Mouse (Mus musculus) E14TG2a.4 (cell line): ENCODE measurements around the gene Tpst2.

Source experiments
- H3K27me3 ChIP-seq: 2 replicates; pipeline ENCODE4 v1.6.1; 2014; ENCODE audit warnings: low read length, control low read depth; ENCODE audit not compliant: insufficient read depth
- H3K36me3 ChIP-seq: 2 replicates; pipeline ENCODE4 v1.6.1; 2014; ENCODE audit warnings: low read length, control low read depth; ENCODE audit not compliant: insufficient read depth
- H3K4me1 ChIP-seq: replicated peaks from 2 replicates; pipeline ENCODE4 v1.6.1; 2014; ENCODE audit warnings: low read depth, low read length, control low read depth
- H3K4me3 ChIP-seq: replicated peaks from 2 replicates; pipeline ENCODE4 v1.5.1; 2014; ENCODE audit warnings: mild to moderate bottlenecking, low read length
- H3K9me3 ChIP-seq: 2 replicates; pipeline ENCODE4 v1.6.1; 2014; ENCODE audit warnings: low read length, control low read depth
- CTCF ChIP-seq: conservative IDR thresholded peaks from 2 replicates; pipeline ENCODE4 v1.5.1; 2014; ENCODE audit warnings: low read length
- NANOG ChIP-seq: IDR thresholded peaks from 2 replicates; pipeline ENCODE4 v1.6.1; 2014; ENCODE audit warnings: borderline replicate concordance, low read length, mixed read lengths
- POU5F1 ChIP-seq: IDR thresholded peaks from 2 replicates; pipeline ENCODE4 v1.6.1; 2014; ENCODE audit warnings: low read length, borderline replicate concordance

Gene Tpst2

DNA sequence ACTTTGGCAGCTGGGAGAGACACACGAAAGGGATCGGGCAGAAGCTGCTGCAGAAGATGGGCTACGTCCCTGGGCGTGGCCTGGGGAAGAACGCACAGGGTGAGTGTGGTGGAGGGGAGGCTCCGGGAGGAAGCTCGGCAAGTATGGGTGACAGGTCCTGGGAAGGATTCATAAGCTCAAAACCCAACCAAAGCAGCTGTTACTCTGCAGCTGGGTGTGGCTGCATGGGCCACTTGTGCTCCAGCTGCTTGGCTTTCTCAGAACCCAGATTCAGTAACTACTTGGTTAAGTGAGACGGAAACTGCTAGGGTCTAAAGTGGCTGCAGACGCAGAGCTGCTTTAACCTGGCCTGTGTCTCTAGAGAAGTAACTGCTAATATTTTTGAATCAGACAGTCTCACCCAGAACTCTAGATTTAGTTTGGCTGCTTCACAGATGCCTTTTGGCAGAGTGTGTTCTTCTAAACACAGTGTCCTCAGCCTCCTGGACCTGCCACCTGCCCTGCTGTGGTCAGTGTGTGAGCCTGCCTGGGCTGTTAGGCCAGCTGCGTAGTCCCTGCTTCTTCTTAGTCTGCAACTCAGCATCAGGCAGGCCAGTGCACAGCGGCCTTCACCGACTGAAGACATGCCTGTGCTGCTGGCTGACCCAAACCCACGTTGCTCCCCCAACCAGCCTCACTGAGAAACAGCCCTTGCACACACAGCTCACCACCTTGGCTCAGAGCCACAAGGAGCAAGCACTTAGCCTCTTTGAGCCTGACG is 53.5 kb downstream of the Tpst2 start:
- peaks cover 77% of the 10 kb centered on the region for H3K36me3 ChIP-seq
- H3K4me1 ChIP-seq: peaks cover 39% of the 10 kb centered on the region
- TF ChIP-seq NANOG (no peak), CTCF (no peak), POU5F1 (no peak)
- H3K9me3 ChIP-seq: no peaks in the 10 kb centered on the region
- H3K27me3 ChIP-seq: no peaks in the 10 kb centered on the region
- no peak overlapping the region for H3K4me3 ChIP-seq

DNA sequence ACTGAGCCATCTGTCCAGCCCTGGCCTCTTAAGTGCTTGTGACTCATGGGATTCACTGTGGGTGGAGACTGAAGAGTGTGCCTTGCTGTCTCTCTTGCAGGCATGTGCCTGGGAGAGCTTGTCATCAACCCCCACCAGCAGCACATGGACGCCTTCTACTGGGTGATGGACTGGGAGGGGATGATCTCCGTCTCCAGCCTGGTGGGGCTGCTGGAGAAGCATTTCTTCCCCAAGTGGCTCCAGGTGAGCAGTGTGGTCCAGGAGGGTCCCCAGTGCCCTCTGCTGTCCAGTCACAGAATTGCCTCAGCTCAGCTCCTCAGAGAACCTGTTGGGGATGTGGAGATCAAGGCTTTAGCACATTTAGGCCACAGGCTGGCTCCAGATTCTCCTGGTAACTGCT is 59.0 kb downstream of the Tpst2 start:
- H3K27me3 ChIP-seq: no peaks in the 10 kb centered on the region
- H3K4me3 ChIP-seq: no peak overlapping the region
- H3K9me3 ChIP-seq: no peaks in the 10 kb centered on the region
- TF ChIP-seq CTCF (peak; percentile 72), POU5F1 (no peak), NANOG (no peak)
- peaks cover 12% of the 10 kb centered on the region for H3K4me1 ChIP-seq
- peaks cover 99% of the 10 kb centered on the region for H3K36me3 ChIP-seq

DNA sequence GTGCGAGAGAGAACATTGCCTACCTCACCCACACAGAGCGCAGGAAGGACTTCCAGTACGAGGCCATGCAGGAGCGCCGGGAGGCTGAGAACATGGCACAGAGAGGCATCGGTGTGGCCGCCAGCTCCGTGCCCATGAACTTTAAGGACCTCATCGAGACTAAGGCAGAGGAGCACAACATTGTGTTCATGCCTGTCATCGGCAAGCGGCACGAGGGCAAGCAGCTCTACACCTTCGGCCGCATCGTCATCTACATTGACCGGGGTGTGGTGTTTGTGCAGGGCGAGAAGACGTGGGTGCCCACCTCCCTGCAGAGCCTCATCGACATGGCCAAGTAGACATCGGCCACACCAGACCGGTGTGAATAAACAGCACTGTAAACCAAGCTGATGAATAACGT is 60.5 kb downstream of the Tpst2 start:
- no peak for TF ChIP-seq POU5F1
- TF ChIP-seq NANOG: no peak
- TF ChIP-seq CTCF: no peak
- no peak overlapping the region for H3K4me3 ChIP-seq

DNA sequence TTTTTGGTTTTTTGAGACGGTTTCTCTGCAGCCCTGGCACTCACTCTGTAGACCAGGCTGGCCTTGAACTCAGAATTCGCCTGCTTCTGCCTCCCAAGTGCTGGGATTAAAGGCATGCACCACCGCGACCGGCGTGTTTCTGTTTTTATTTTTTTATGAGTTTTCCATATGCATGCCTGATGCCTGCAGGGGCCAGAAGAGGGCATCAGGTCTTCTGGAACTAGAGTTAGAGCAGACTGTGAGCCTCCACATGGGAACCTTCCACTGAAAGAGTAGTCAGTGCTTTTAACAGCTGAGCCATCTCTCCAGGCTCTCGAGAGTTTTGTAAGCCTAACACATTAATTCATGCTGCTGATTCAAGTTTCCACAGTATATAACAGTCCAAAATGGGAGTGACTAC is 62.7 kb downstream of the Tpst2 start:
- H3K9me3 ChIP-seq: no peaks in the 10 kb centered on the region
- H3K4me1 ChIP-seq: peaks cover 28% of the 10 kb centered on the region
- H3K36me3 ChIP-seq: peaks cover 69% of the 10 kb centered on the region
- no peak overlapping the region for H3K4me3 ChIP-seq
- H3K27me3 ChIP-seq: no peaks in the 10 kb centered on the region
- TF ChIP-seq NANOG (no peak), CTCF (no peak), POU5F1 (no peak)

More for the DNA sequence above, 60.5 kb downstream of the Tpst2 start:
- Histone ChIP-seq H3K9me3 (no peaks in the 10 kb centered on the region), H3K4me1 (peaks cover 25% of the 10 kb centered on the region), H3K27me3 (no peaks in the 10 kb centered on the region), H3K36me3 (peaks cover 91% of the 10 kb centered on the region)

DNA sequence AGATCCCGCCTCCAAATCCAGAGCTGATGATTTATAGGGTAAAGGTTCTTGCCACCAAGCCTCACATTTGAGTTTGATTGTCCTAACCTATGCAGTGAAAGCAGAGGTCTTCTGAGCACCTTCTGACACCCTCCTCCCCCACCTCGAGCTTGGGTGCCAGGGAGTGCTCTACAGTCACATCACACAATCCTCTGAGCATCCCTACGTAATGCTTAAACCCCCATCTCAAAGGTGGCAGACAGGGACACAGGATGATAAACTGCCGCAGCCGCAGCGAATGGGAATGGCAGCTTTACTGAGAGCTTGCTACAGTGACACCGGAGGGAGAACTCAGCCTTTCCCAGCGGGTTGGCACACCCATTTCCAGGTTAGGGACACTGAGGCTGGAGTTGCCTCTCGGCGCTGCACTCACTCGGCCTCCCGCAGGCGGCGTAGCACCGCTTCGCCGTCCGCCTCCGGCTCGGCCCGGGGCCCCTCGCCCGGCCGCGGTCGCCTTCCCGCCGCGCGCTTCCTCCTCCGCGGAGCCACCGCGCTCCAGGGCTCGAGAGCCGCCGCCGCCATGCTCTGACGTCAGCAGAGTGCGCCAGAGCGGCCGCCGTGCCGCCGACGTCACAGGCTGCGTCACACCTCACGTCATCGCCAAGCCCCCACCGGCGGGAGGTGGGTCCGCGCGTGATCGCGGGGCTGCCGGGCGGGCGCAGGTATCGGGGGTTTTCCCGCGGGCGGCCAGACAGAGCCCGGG is 66.1 kb downstream of the Tpst2 start, which contains the start of the genes Srrd and Hps4:
Gene Srrd, minus strand, starts transcription at position 578 of the 742 bp plus-strand sequence.
Gene Hps4, plus strand, starts transcription at position 621 of the 742 bp plus-strand sequence.
- H3K27me3 ChIP-seq: no peaks in the 10 kb centered on the region
- H3K9me3 ChIP-seq: no peaks in the 10 kb centered on the region
- H3K4me3 ChIP-seq: peak within 1 kb of the TSS; percentile 96
- H3K4me1 ChIP-seq: peaks cover 26% of the 10 kb centered on the region
- no peak for TF ChIP-seq CTCF
- no peak for TF ChIP-seq POU5F1
- no peak for TF ChIP-seq NANOG
- H3K36me3 ChIP-seq: peaks cover 66% of the 10 kb centered on the region

DNA sequence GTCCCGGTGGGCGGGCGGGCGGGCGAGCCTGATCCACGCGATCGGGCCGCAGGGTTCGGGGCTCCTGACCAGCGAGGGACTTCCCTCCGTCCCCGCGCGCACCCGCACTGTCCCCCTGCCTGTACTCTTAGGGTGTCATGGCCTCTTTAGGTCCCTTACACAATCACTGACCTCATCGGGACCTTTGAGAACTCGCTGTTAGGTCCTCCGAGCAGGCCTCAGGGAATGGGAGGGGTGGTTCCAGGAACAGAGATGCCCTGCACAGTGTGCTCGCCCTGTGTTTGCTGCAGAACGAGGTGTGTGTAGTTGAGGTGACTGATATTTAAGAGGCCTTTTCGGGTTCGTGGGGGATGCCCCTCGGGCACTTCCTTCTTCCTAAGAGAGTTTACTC is 66.7 kb downstream of the Tpst2 start:
- no peak for TF ChIP-seq POU5F1
- no peaks in the 10 kb centered on the region for H3K9me3 ChIP-seq
- H3K27me3 ChIP-seq: no peaks in the 10 kb centered on the region
- peaks cover 66% of the 10 kb centered on the region for H3K36me3 ChIP-seq
- H3K4me1 ChIP-seq: peaks cover 26% of the 10 kb centered on the region
- peak overlapping the region; percentile 96 for H3K4me3 ChIP-seq

DNA sequence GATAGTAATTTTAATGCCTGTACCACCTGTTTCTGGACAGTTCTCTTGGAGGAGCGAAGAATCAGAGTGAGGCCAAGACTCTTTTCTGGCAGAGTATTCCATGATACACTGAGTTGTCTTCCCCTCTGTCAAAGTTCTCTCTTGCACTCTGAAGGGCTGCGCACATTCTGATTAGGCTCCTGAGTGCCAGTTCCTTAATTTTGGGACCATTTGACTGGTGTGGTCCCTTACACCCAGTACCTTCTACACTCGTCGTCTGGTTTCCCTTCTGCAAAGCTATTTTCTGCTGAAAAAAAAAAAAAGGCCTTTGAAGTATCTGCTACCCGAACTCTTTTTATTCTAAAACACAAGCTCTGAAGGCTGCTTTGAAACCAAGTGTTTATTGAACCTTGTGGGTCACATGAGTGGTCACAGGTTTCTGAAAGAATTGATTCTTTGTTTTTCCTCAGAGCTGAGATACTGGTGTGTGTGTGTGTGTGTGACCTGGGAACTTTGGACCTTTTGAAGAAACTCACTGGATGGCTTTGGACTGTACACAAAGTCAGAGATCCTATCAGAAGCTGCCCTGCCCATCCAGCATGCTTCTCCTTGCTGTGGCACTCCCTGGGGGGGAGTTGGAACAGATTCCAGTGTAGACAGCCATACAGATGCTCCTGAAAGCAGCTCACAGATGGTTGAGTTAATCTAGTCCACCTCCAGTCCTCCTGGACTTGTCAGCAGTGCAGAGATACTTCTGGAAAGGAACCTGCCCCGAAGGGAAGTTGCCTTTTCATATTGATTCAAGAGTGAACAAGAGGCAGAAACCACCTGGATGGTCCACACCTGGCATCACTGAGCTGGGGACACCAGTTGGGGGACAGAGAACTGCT is 67.8 kb downstream of the Tpst2 start:
- H3K36me3 ChIP-seq: peaks cover 66% of the 10 kb centered on the region
- no peak for TF ChIP-seq NANOG
- no peak for TF ChIP-seq CTCF
- no peak for TF ChIP-seq POU5F1

DNA sequence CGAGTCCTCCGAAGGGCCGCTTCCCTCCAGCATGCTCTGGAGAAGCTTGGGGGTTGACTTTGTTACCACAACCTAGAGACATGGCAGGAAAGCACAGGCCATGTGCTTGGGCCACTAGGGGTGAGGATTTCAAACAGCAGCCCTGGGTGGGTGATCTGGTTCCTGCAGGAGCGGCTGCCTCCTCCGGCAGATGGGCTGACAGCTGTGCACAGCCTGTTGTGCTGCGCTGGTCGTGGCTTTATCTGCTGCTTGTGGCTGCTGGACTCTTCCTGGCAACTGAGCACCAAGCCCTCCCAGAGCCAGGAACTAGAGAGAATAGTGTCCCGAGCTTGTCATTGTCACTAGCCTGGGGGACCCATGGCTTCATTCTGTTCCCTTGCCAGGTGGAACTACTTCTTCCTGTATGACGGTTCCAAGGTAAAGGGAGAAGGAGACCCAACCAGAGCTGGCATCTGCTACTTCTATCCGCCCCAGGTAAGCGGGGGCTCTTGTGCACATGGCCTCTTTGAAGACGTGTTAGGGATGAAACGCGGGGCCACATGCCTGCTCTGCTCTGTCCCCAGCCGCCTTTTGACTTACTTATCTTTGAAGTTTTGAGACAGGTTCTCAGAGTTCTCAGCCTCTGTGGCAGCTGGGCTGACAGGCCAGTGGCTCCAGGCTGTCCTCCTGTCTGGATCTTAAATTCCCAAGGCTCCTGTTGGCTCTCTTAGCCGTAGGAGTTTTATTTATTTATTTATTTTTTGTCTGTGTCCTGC is 69.9 kb downstream of the Tpst2 start:
- TF ChIP-seq NANOG: no peak
- no peak for TF ChIP-seq CTCF
- no peak for TF ChIP-seq POU5F1
- no peaks in the 10 kb centered on the region for H3K9me3 ChIP-seq
- H3K36me3 ChIP-seq: peaks cover 68% of the 10 kb centered on the region
- H3K27me3 ChIP-seq: no peaks in the 10 kb centered on the region
- peaks cover 20% of the 10 kb centered on the region for H3K4me1 ChIP-seq
- no peak overlapping the region for H3K4me3 ChIP-seq

More for the DNA sequence above, 67.8 kb downstream of the Tpst2 start:
- no peak overlapping the region for H3K4me3 ChIP-seq
- peaks cover 26% of the 10 kb centered on the region for H3K4me1 ChIP-seq
- H3K9me3 ChIP-seq: no peaks in the 10 kb centered on the region
- no peaks in the 10 kb centered on the region for H3K27me3 ChIP-seq
